Mouse (Mus musculus) thymus, postnatal 0 days (tissue): ENCODE results near the gene Gm10378. TPM values are rescaled to one million over a fixed set of nuclear protein-coding genes. Genes with fewer than 3 reads are reported as not detected.
"Not testable (repeated sequence)": the region's sequence is repeated elsewhere in the genome, so short reads cannot be mapped to it uniquely, and the experiment has no call there.

Experiments used
- DNase-seq: peaks from one replicate; pipeline ENCODE4 v3.0.0-alpha.2; 2015; ENCODE audit warnings: low spot score
- microRNA-seq: library from miRNA; unstranded; fragments of <30 nt; microRNA quantifications from one replicate; pipeline ENCODE4, GENCODE M21; 2016; ENCODE audit warnings: borderline number of aligned reads
- polyA plus RNA-seq: library from polyadenylated mRNA; unstranded; fragments of >200 nt; fragmentation: Nextera tagmentation; extraction: Ambion mirVana; gene quantifications from 2 replicates; pipeline ENCODE4 v1.2.1, GENCODE M21; 2015

Gene Gm10378
- polyA plus RNA-seq, result not detected in 2 replicates

DNA sequence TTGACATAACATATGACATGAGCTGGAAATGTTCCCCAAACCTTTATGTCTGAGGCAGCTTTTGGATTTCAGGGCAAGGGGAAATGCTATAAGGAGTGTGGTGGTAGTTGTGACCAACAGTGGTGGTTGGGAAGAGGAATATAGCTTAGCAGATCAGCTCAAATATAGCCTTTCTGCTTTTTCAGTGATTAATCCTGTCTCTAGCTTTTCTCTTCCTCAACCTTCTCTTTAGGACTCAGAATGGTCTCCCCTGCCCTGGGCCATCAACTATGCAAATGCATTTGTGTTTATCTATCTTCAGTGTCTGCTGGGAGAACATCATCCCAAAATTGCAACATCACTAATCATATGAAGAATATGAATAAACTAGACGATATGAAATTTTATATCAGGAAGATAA, at the start of gene Gm10378:
Gm10378 (plus strand) TSS at position 301 of the 400 bp plus-strand sequence.
- not testable (repeated sequence) for DNase-seq

- not testable (repeated sequence) for DNase-seq
Observed at GRCm38 (mm10) chr14:42641817-42642216, 13.9 kb upstream of the Gm10378 start, which contains the start of gene Gm3633. TSS of gene Gm3633 (minus strand) at chr14:42641917.

Small RNA genes within 50 kb of the gene (microRNA-seq; reads per million reads assigned to microRNA genes)
- gene Gm23620 (not detected), gene Gm25228 (not detected)

Other genes starting within 250 kb of the Gm10378 start
- not detected in 2 replicates for gene Gm8005, start 216.3 kb upstream of the Gm10378 start, polyA plus RNA-seq
- gene Gm8011, start 192.1 kb upstream of the Gm10378 start, polyA plus RNA-seq, result not detected in 2 replicates
- gene Gm8020, start 153.6 kb upstream of the Gm10378 start, polyA plus RNA-seq, result not detected in 2 replicates
- gene Gm8024, start 131.7 kb upstream of the Gm10378 start, polyA plus RNA-seq, result not detected in 2 replicates
- gene Gm17124, start 56.1 kb upstream of the Gm10378 start, polyA plus RNA-seq, result not detected in 2 replicates
- gene Gm3633, start 14.0 kb upstream of the Gm10378 start, polyA plus RNA-seq, result not detected in 2 replicates
- gene Gm3015, start 112.9 kb downstream of the Gm10378 start, polyA plus RNA-seq, result not detected in 2 replicates
- not detected in 2 replicates for gene Gm10377, start 142.0 kb downstream of the Gm10378 start, polyA plus RNA-seq
- not detected in 2 replicates for gene Gm21977, start 197.5 kb downstream of the Gm10378 start, polyA plus RNA-seq